ENCODE assay signal across 25 mouse cellular contexts in genomic region chr2:164638696-164639095, GRCm38 (mm10). TPM values are rescaled to one million over a fixed set of nuclear protein-coding genes. Genes with fewer than 3 reads are reported as not detected.
"Had no signal": no experiment of that assay in that cellular context is flagged by ENCODE, and none has a peak within 500 bp of the region (broad histone marks: within the 10 kb centered on the region; RNA-seq: fewer than 3 reads in every experiment).

Gene Wfdc16, minus strand, starts transcription at chr2:164638796.

- H3K27me3 ChIP-seq: midbrain, embryonic 12.5 days; neural tube, embryonic 13.5 days; neural tube, embryonic 15.5 days had no signal

- H3K9me3 ChIP-seq: midbrain, embryonic 10.5 days; midbrain, embryonic 12.5 days; neural tube, embryonic 13.5 days; neural tube, embryonic 15.5 days had no signal

- H3K36me3 ChIP-seq: midbrain, embryonic 10.5 days; midbrain, embryonic 12.5 days; neural tube, embryonic 13.5 days; neural tube, embryonic 15.5 days had no signal

- H3K4me3 ChIP-seq: midbrain, embryonic 10.5 days; midbrain, embryonic 12.5 days; myocyte; neural tube, embryonic 13.5 days; neural tube, embryonic 15.5 days had no signal

- DNase-seq: lung, embryonic 14.5 days; lung, postnatal 4 days; midbrain, embryonic 14.5 days; retina, postnatal 1 day; right cerebral cortex, adult 18-20 months; right cerebral cortex, postnatal 25 days; right cerebral cortex, postnatal 4 days; spleen, adult 18-20 months; thymus, adult 18-20 months; thymus, postnatal 14 days; thymus, postnatal 36 days had no signal

- ATAC-seq: midbrain, embryonic 16.5 days had no signal

- H3K4me2 ChIP-seq: lung, embryonic 14.5 days; midbrain, embryonic 12.5 days; neural tube, embryonic 13.5 days; neural tube, embryonic 15.5 days had no signal

- H3K27ac ChIP-seq: midbrain, embryonic 10.5 days; midbrain, embryonic 12.5 days; neural tube, embryonic 13.5 days; neural tube, embryonic 15.5 days had no signal

- H3K4me1 ChIP-seq: midbrain, embryonic 10.5 days; midbrain, embryonic 12.5 days; neural tube, embryonic 13.5 days; neural tube, embryonic 15.5 days had no signal

- H3K9ac ChIP-seq: lung, embryonic 14.5 days; midbrain, embryonic 12.5 days; neural tube, embryonic 13.5 days; neural tube, embryonic 15.5 days had no signal

RNA-seq across cellular contexts. Expression of gene Wfdc16, which starts in this region (rescaled TPM):
- total RNA-seq: megakaryocyte-erythroid progenitor cell, adult 5-6 weeks had no signal
- polyA plus RNA-seq: liver, embryonic 16.5 days; lung, embryonic 14.5 days; lung, embryonic 16.5 days; midbrain, embryonic 10.5 days; midbrain, embryonic 12.5 days; midbrain, embryonic 14.5 days; midbrain, embryonic 16.5 days; myocyte; neural tube, embryonic 11.5 days; neural tube, embryonic 13.5 days; neural tube, embryonic 15.5 days; small intestine, adult 2 months; stomach, embryonic 14.5 days; stomach, embryonic 16.5 days; thymus, postnatal 0 days had no signal
